Mouse (Mus musculus): ENCODE measurements around the gene Syp. TPM values are rescaled to one million over a fixed set of nuclear protein-coding genes. Genes with fewer than 3 reads are reported as not detected.
A peak's percentile ranks its signal among the peaks of the same experiment; 100 is the strongest.

Syp gene
- total and polyA plus RNA-seq, 2 experiments from 2014 or later: 0.27 to 1.6 TPM

DNA sequence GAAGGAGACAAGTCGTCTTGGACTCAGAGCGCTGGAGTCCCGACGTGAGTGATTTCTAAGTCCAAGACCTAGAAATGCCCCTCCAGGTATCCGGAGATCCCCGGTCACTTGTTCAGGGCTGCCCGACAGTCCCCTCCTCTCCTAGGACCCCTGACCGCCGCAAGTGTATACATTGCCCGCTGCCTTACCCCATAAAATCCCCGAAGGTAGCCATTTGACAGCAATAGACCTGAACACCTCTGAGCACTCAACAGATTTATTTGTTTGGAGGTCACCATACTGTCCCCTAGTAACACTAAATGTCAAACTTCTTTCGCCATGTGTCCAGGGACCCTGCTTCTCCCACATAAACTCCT lies 41.8 kb downstream of the Syp start:
- Histone ChIP-seq H3K4me1 (ENCODE audit: control insufficient read depth, insufficient read depth) (no peaks in the 10 kb centered on the region), H3K27me3 (ENCODE audit: control insufficient read depth, insufficient read depth, low read length) (no peaks in the 10 kb centered on the region), H3K4me2 (ENCODE audit: low read depth, low read length) (peak overlapping the region; percentile 62), H3K9ac (replicated peaks; ENCODE audit: low read depth, low read length) (no peak overlapping the region), H3K9me3 (replicated peaks; ENCODE audit: control insufficient read depth, low read length) (no peaks in the 10 kb centered on the region), H3K27ac (ENCODE audit: low read depth) (no peak overlapping the region), H3K4me3 (ENCODE audit: low read depth, low read length) (peak overlapping the region; percentile 40), H3K36me3 (replicated peaks; ENCODE audit: control insufficient read depth, insufficient read depth, low read length) (no peaks in the 10 kb centered on the region)
- DNase-seq (ENCODE audit: low spot score) (no peak), ATAC-seq (ENCODE audit: insufficient read depth, low read depth) (0 out of 2 replicates have a peak, but pooled peaks have one; percentile 3)
- 23% methylated on average over 12 of the region's 12 CpGs for WGBS
- TF ChIP-seq CTCF (IDR thresholded peaks at IDR 0.05; ENCODE audit: low read depth): no peak
- no peak for TF ChIP-seq EP300 (IDR thresholded peaks at IDR 0.05; ENCODE audit: low read depth)

- no peak for ATAC-seq (ENCODE audit: insufficient read depth, low read depth)
- TF ChIP-seq CTCF (IDR thresholded peaks at IDR 0.05; ENCODE audit: low read depth) (no peak), EP300 (IDR thresholded peaks at IDR 0.05; ENCODE audit: low read depth) (no peak)
- Histone ChIP-seq H3K27ac (ENCODE audit: low read depth) (0 out of 2 replicates have a peak within 1 kb of the TSS, but pooled peaks have one; percentile 26), H3K4me1 (ENCODE audit: control insufficient read depth, insufficient read depth) (no peaks in the 10 kb centered on the region), H3K9ac (replicated peaks; ENCODE audit: low read depth, low read length) (no peak within 1 kb of the TSS), H3K27me3 (ENCODE audit: control insufficient read depth, insufficient read depth, low read length) (no peaks in the 10 kb centered on the region), H3K4me2 (ENCODE audit: low read depth, low read length) (peak within 1 kb of the TSS; percentile 62), H3K36me3 (replicated peaks; ENCODE audit: control insufficient read depth, insufficient read depth, low read length) (no peaks in the 10 kb centered on the region), H3K9me3 (replicated peaks; ENCODE audit: control insufficient read depth, low read length) (no peaks in the 10 kb centered on the region), H3K4me3 (ENCODE audit: low read depth, low read length) (peak within 1 kb of the TSS; percentile 40)
- 43% methylated on average over 14 of the region's 14 CpGs for WGBS
- no peak for DNase-seq (ENCODE audit: low spot score)
Observed at GRCm38 (mm10) chrX:7680864-7681263, 42.6 kb downstream of the Syp start, which contains the start of gene Magix. Magix (minus strand) TSS chrX:7681251.

GRCm38 (mm10) chrX:7688321-7688720 lies 50.0 kb downstream of the Syp start:
- TF ChIP-seq EP300 (IDR thresholded peaks at IDR 0.05; ENCODE audit: low read depth) (no peak), CTCF (IDR thresholded peaks at IDR 0.05; ENCODE audit: low read depth) (no peak)
- H3K4me2 ChIP-seq (ENCODE audit: low read depth, low read length): no peak overlapping the region
- no peak overlapping the region for H3K27ac ChIP-seq (ENCODE audit: low read depth)
- 80% methylated on average over 2 of the region's 2 CpGs for WGBS
- no peak for DNase-seq (ENCODE audit: low spot score)
- H3K36me3 ChIP-seq (replicated peaks; ENCODE audit: control insufficient read depth, insufficient read depth, low read length): no peaks in the 10 kb centered on the region
- H3K9me3 ChIP-seq (replicated peaks; ENCODE audit: control insufficient read depth, low read length): no peaks in the 10 kb centered on the region
- ATAC-seq (ENCODE audit: insufficient read depth, low read depth): no peak
- H3K9ac ChIP-seq (replicated peaks; ENCODE audit: low read depth, low read length): no peak overlapping the region
- H3K4me1 ChIP-seq (ENCODE audit: control insufficient read depth, insufficient read depth): no peaks in the 10 kb centered on the region
- H3K27me3 ChIP-seq (ENCODE audit: control insufficient read depth, insufficient read depth, low read length): no peaks in the 10 kb centered on the region
- no peak overlapping the region for H3K4me3 ChIP-seq (ENCODE audit: low read depth, low read length)

GRCm38 (mm10) chrX:7690486-7690885 lies 52.2 kb downstream of the Syp start:
- no peak overlapping the region for H3K9ac ChIP-seq (replicated peaks; ENCODE audit: low read depth, low read length)
- WGBS: 53% methylated on average over 3 of the region's 3 CpGs

GRCm38 (mm10) chrX:7692862-7693261 lies 54.6 kb downstream of the Syp start:
- DNase-seq (ENCODE audit: low spot score) (peak; percentile 13), ATAC-seq (ENCODE audit: insufficient read depth, low read depth) (no peak)
- no peaks in the 10 kb centered on the region for H3K27me3 ChIP-seq (ENCODE audit: control insufficient read depth, insufficient read depth, low read length)
- H3K4me2 ChIP-seq (ENCODE audit: low read depth, low read length): no peak overlapping the region
- TF ChIP-seq EP300 (IDR thresholded peaks at IDR 0.05; ENCODE audit: low read depth) (no peak), CTCF (IDR thresholded peaks at IDR 0.05; ENCODE audit: low read depth) (peak; percentile 47)
- H3K4me1 ChIP-seq (ENCODE audit: control insufficient read depth, insufficient read depth): no peaks in the 10 kb centered on the region
- H3K27ac ChIP-seq (ENCODE audit: low read depth): no peak overlapping the region
- H3K9ac ChIP-seq (replicated peaks; ENCODE audit: low read depth, low read length): no peak overlapping the region
- H3K9me3 ChIP-seq (replicated peaks; ENCODE audit: control insufficient read depth, low read length): no peaks in the 10 kb centered on the region
- WGBS: 28% methylated on average over 4 of the region's 4 CpGs
- H3K36me3 ChIP-seq (replicated peaks; ENCODE audit: control insufficient read depth, insufficient read depth, low read length): no peaks in the 10 kb centered on the region
- no peak overlapping the region for H3K4me3 ChIP-seq (ENCODE audit: low read depth, low read length)

More at GRCm38 (mm10) chrX:7690486-7690885, 52.2 kb downstream of the Syp start:
- Histone ChIP-seq H3K9me3 (replicated peaks; ENCODE audit: control insufficient read depth, low read length) (no peaks in the 10 kb centered on the region), H3K27me3 (ENCODE audit: control insufficient read depth, insufficient read depth, low read length) (no peaks in the 10 kb centered on the region), H3K4me1 (ENCODE audit: control insufficient read depth, insufficient read depth) (no peaks in the 10 kb centered on the region), H3K4me3 (ENCODE audit: low read depth, low read length) (no peak overlapping the region), H3K4me2 (ENCODE audit: low read depth, low read length) (no peak overlapping the region), H3K36me3 (replicated peaks; ENCODE audit: control insufficient read depth, insufficient read depth, low read length) (no peaks in the 10 kb centered on the region), H3K27ac (ENCODE audit: low read depth) (no peak overlapping the region)
- no peak for DNase-seq (ENCODE audit: low spot score)
- no peak for ATAC-seq (ENCODE audit: insufficient read depth, low read depth)
- TF ChIP-seq EP300 (IDR thresholded peaks at IDR 0.05; ENCODE audit: low read depth) (no peak), CTCF (IDR thresholded peaks at IDR 0.05; ENCODE audit: low read depth) (no peak)

DNA sequence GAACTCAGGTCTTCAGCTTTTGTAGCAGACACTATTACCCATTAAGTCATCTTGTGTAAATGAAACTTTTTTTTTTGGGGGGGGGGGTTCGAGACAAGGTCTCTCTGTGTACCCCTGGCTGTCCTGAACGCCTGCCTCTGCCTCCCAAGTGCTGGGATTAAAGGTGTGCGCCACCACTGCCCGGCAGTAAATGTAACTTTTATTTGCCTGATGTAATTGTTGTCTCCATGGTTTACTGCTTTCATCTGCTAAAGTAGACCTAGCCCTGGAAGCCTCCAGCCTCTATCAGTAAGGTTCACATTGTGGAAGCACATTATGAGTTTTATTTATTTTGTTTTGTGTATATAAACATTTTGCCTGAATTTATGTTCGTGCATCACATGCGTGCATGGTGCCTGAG lies 58.2 kb downstream of the Syp start:
- Histone ChIP-seq H3K9me3 (replicated peaks; ENCODE audit: control insufficient read depth, low read length) (no peaks in the 10 kb centered on the region), H3K9ac (replicated peaks; ENCODE audit: low read depth, low read length) (no peak overlapping the region), H3K36me3 (replicated peaks; ENCODE audit: control insufficient read depth, insufficient read depth, low read length) (peaks cover 8% of the 10 kb centered on the region), H3K4me1 (ENCODE audit: control insufficient read depth, insufficient read depth) (no peaks in the 10 kb centered on the region), H3K4me3 (ENCODE audit: low read depth, low read length) (0 out of 2 replicates have a peak overlapping the region, but pooled peaks have one; percentile 64), H3K27ac (ENCODE audit: low read depth) (no peak overlapping the region), H3K4me2 (ENCODE audit: low read depth, low read length) (peak overlapping the region; percentile 42; the same call in 1 of the 2 replicates), H3K27me3 (ENCODE audit: control insufficient read depth, insufficient read depth, low read length) (no peaks in the 10 kb centered on the region)
- ATAC-seq (ENCODE audit: insufficient read depth, low read depth) (peak; percentile 13; the same call in 1 of the 2 replicates), DNase-seq (ENCODE audit: low spot score) (no peak)
- TF ChIP-seq EP300 (IDR thresholded peaks at IDR 0.05; ENCODE audit: low read depth): no peak
- TF ChIP-seq CTCF (IDR thresholded peaks at IDR 0.05; ENCODE audit: low read depth): no peak
- 39% methylated on average over 6 of the region's 6 CpGs for WGBS
